In genomic region chr5:139252910-139253245, GRCm38 (mm10) we compare ENCODE assay signal across 8 mouse cellular contexts. TPM values are rescaled to one million over a fixed set of nuclear protein-coding genes. Genes with fewer than 3 reads are reported as not detected.
DNase-seq lines count a peak whose midpoint lies in the region; ATAC-seq and TF ChIP-seq lines count a peak whose summit lies in the region.

No protein-coding gene starts in this region.

- H3K36me3 ChIP-seq in liver, adult 2 months (ENCODE audit: control insufficient read depth, insufficient read depth, low read length): 0 out of 2 replicates have a peak, but pooled peaks cover 1% of the 10 kb centered on the region
- H3K36me3 ChIP-seq in embryonic facial prominence, embryonic 10.5 days (replicated peaks): peaks cover 61% of the 10 kb centered on the region
- peaks cover 30% of the 10 kb centered on the region for H3K36me3 ChIP-seq in hindbrain, embryonic 13.5 days

- no peaks in the 10 kb centered on the region for H3K27me3 ChIP-seq in liver, adult 2 months (ENCODE audit: control insufficient read depth, insufficient read depth, low read length)
- no peaks in the 10 kb centered on the region for H3K27me3 ChIP-seq in embryonic facial prominence, embryonic 10.5 days (replicated peaks; ENCODE audit: low read depth, poor library complexity, severe bottlenecking)
- no peaks in the 10 kb centered on the region for H3K27me3 ChIP-seq in hindbrain, embryonic 13.5 days

- peak overlapping the region; percentile 97 for H3K4me2 ChIP-seq in hindbrain, embryonic 13.5 days

- ATAC-seq in hindbrain, embryonic 13.5 days (ENCODE audit: low FRiP score): no peak; the same call in none of the 2 replicates

- 2% methylated on average over 7 of the region's 7 CpGs for WGBS in liver, adult 2 months
- 2% methylated on average over 7 of the region's 7 CpGs for WGBS in embryonic facial prominence, embryonic 10.5 days
- WGBS in hindbrain, embryonic 13.5 days: 2% methylated on average over 7 of the region's 7 CpGs

- TF ChIP-seq POLR2A in liver, adult 2 months (IDR thresholded peaks at IDR 0.05; ENCODE audit: extremely low read depth, insufficient read depth, low read length): no peak

- TF ChIP-seq CTCF in liver, adult 2 months (IDR thresholded peaks at IDR 0.05; ENCODE audit: low read depth, low read length): no peak

- no peaks in the 10 kb centered on the region for H3K9me3 ChIP-seq in embryonic facial prominence, embryonic 10.5 days
- no peaks in the 10 kb centered on the region for H3K9me3 ChIP-seq in hindbrain, embryonic 13.5 days

- no peak for DNase-seq in liver, adult 2 months (ENCODE audit: extremely low read depth, low read depth, low spot score)
- no peak for DNase-seq in liver
- no peak for DNase-seq in embryonic facial prominence, embryonic 10.5 days (ENCODE audit: low spot score)
- peak; percentile 54 for DNase-seq in mesoderm, embryonic 11.5 days (ENCODE audit: low read depth, low spot score)
- DNase-seq in spleen, adult 12 weeks (ENCODE audit: low spot score): no peak
- DNase-seq in urinary bladder, adult 18-20 months (ENCODE audit: low spot score in 2 of 2): no peak
- DNase-seq in ovary, postnatal 36 days (ENCODE audit: low spot score): no peak

- peak overlapping the region; percentile 68 for H3K27ac ChIP-seq in liver, adult 2 months (replicated peaks; ENCODE audit: insufficient read depth, low read depth, low read length)
- H3K27ac ChIP-seq in embryonic facial prominence, embryonic 10.5 days (replicated peaks): peak overlapping the region; percentile 94
- H3K27ac ChIP-seq in hindbrain, embryonic 13.5 days: peak overlapping the region; percentile 93

- H3K4me3 ChIP-seq in liver, adult 2 months (ENCODE audit: insufficient read depth, low read depth, low read length): peak overlapping the region; percentile 71
- H3K4me3 ChIP-seq in embryonic facial prominence, embryonic 10.5 days: peak overlapping the region; percentile 92
- peak overlapping the region; percentile 77 for H3K4me3 ChIP-seq in hindbrain, embryonic 13.5 days

- peaks cover 12% of the 10 kb centered on the region; the same call in 1 of the 2 replicates for H3K79me2 ChIP-seq in liver, adult 2 months (ENCODE audit: control insufficient read depth, insufficient read depth, low read length)

- peak overlapping the region; percentile 82 for H3K9ac ChIP-seq in liver, adult 2 months (ENCODE audit: low read depth, low read length)
- H3K9ac ChIP-seq in hindbrain, embryonic 13.5 days: peak overlapping the region; percentile 94

- H3K4me1 ChIP-seq in liver, adult 2 months (ENCODE audit: control insufficient read depth, insufficient read depth, low read length): peaks cover 32% of the 10 kb centered on the region
- peaks cover 33% of the 10 kb centered on the region for H3K4me1 ChIP-seq in embryonic facial prominence, embryonic 10.5 days
- peaks cover 48% of the 10 kb centered on the region for H3K4me1 ChIP-seq in hindbrain, embryonic 13.5 days (replicated peaks)

RNA-seq across cellular contexts. Expression of gene Get4, which starts 0.8 kb away (rescaled TPM):
- 20.9 and 26.5 TPM in 2 replicates for total RNA-seq in liver, adult 2 months (2014; rRNA removed)
- polyA plus RNA-seq in liver, adult 2 months (2012; rRNA removed): 62.3 and 69.1 TPM in 2 replicates
- polyA plus RNA-seq in embryonic facial prominence, embryonic 10.5 days (2016; fragmentation: Nextera tagmentation; extraction: Ambion mirVana): 188 and 189 TPM in 2 replicates
- 113 TPM in 2 replicates for polyA plus RNA-seq in hindbrain, embryonic 13.5 days (2015; fragmentation: Nextera tagmentation; extraction: Ambion mirVana)

RNA-seq across cellular contexts. Expression of gene Sun1, which starts 52.4 kb away (rescaled TPM):
- 15.6 and 15.8 TPM in 2 replicates for total RNA-seq in liver, adult 2 months (2014; rRNA removed)
- 6.7 and 8.8 TPM in 2 replicates for polyA plus RNA-seq in liver, adult 2 months (2012; rRNA removed)
- 50.5 and 50.6 TPM in 2 replicates for polyA plus RNA-seq in embryonic facial prominence, embryonic 10.5 days (2016; fragmentation: Nextera tagmentation; extraction: Ambion mirVana)
- polyA plus RNA-seq in hindbrain, embryonic 13.5 days (2015; fragmentation: Nextera tagmentation; extraction: Ambion mirVana): 43.6 and 44.7 TPM in 2 replicates
